Mouse (Mus musculus) midbrain, embryonic 14.5 days (tissue): ENCODE results near the gene Car12. TPM values are rescaled to one million over a fixed set of nuclear protein-coding genes. Genes with fewer than 3 reads are reported as not detected.

Experiments
- ATAC-seq: fragments of 200-750 bp; cut with Nextera tagmentation; 2 replicates; pipeline ENCODE4 v1.8.0; 2017; ENCODE audit warnings: moderate number of reproducible peaks, moderate library complexity; ENCODE audit not compliant: low FRiP score, low TSS enrichment
- DNase-seq: peaks from one replicate; pipeline ENCODE4 v3.0.0-alpha.2; 2015
- H3K27ac ChIP-seq: fragments of 300-500 bp; sonication (generic); replicated peaks from 2 replicates; pipeline ENCODE4 v1.5.1; 2014; ENCODE audit warnings: mild to moderate bottlenecking, low read depth, low read length, moderate library complexity
- H3K27me3 ChIP-seq: fragments of 300-500 bp; sonication (generic); 2 replicates; pipeline ENCODE4 v1.6.1; 2014; ENCODE audit warnings: low read length, control low read depth, mixed read lengths; ENCODE audit not compliant: control insufficient read depth, insufficient read depth
- H3K36me3 ChIP-seq: fragments of 300-500 bp; sonication (generic); 2 replicates; pipeline ENCODE4 v1.6.1; 2014; ENCODE audit warnings: low read length, control low read depth; ENCODE audit not compliant: control insufficient read depth, insufficient read depth
- H3K4me1 ChIP-seq: fragments of 300-500 bp; sonication (generic); 2 replicates; pipeline ENCODE4 v1.6.1; 2014; ENCODE audit warnings: mild to moderate bottlenecking, antibody characterized with exemption, low read length, control low read depth; ENCODE audit not compliant: control insufficient read depth, insufficient read depth
- H3K4me2 ChIP-seq: fragments of 300-500 bp; sonication (generic); 2 replicates; pipeline ENCODE4 v1.6.1; 2014; ENCODE audit warnings: mild to moderate bottlenecking, low read length, moderate library complexity
- H3K4me3 ChIP-seq: fragments of 300-500 bp; sonication (generic); replicated peaks from 2 replicates; pipeline ENCODE4 v1.5.1; 2014; ENCODE audit warnings: low read depth, low read length
- H3K9ac ChIP-seq: fragments of 300-500 bp; sonication (generic); replicated peaks from 2 replicates; pipeline ENCODE4 v1.6.1; 2014; ENCODE audit warnings: mild to moderate bottlenecking, low read length, moderate library complexity
- H3K9me3 ChIP-seq: fragments of 300-500 bp; sonication (generic); 2 replicates; pipeline ENCODE4 v1.6.1; 2016; ENCODE audit warnings: low read length, control low read depth, mixed read lengths; ENCODE audit not compliant: control insufficient read depth
- WGBS: fragments of 180-500 bp; shearing (Covaris S2); extraction: QIAGEN DNeasy Blood & Tissue Kit; methylation state at CpG from one replicate; pipeline ENCODE4 v1.1.7; 2014; 5-methylcytosine and 5-hydroxymethylcytosine counted together
- polyA plus RNA-seq: library from polyadenylated mRNA; unstranded; fragments of >200 nt; fragmentation: Nextera tagmentation; extraction: Ambion mirVana; gene quantifications from 2 replicates; pipeline ENCODE4 v1.2.1, GENCODE M21; 2014

Car12 gene
- polyA plus RNA-seq = 0.07 and 0.62 TPM in 2 replicates

DNA sequence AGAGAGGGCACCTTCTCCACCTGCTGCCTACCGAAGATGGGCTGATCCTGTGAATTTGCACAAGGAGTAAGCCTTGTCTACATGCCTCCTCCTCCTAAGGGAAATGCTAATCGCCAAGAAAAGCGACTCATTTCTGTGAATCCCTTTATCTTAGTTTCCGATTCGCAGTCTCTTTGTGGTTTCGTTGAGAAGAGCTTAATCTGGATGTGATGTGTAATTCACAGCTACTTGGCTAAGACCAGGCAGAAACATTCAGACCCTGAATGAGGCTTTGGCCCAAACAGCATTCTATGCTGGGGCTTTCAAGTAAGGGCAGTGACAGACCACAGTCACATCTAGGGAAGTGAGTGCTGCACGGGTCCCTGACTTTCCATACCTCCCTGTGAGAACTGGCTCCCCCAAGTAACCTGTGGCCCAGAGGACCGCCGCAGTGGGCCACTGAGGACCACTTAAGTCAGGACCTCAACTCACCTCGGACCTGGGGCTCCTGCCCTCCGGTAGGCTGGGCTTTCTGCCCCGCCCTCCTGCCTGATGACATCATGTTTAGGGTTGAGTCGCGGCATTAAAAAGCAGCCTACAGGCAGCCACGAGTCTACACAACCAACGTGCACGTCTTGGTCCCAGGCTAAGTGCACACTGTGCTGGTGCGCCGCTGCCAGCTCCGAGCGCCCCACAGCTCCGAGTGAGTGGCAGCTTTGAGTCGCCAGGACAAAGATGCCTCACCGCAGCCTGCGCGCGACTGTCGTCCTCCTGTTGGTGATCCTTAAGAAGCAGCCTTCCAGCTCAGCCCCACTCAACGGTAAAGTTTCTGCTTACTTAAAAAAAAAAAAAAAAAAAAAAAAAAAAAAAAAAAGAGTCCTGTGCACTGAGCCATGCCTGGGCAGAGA, at the start of gene Car12:
Gene Car12, plus strand, starts transcription at position 552 of the 887 bp plus-strand sequence.
- 11% methylated on average over 29 of the region's 29 CpGs for WGBS
- Histone ChIP-seq H3K4me3 (peak within 1 kb of the TSS; percentile 34), H3K4me2 (peak within 1 kb of the TSS; percentile 57), H3K9me3 (no peaks in the 10 kb centered on the region), H3K27ac (no peak within 1 kb of the TSS), H3K27me3 (peaks cover 11% of the 10 kb centered on the region; the same call in 1 of the 2 replicates), H3K4me1 (peaks cover 12% of the 10 kb centered on the region), H3K36me3 (no peaks in the 10 kb centered on the region), H3K9ac (no peak within 1 kb of the TSS; the same call in 1 of the 2 replicates)
- ATAC-seq (no peak), DNase-seq (peak; percentile 65)

DNA sequence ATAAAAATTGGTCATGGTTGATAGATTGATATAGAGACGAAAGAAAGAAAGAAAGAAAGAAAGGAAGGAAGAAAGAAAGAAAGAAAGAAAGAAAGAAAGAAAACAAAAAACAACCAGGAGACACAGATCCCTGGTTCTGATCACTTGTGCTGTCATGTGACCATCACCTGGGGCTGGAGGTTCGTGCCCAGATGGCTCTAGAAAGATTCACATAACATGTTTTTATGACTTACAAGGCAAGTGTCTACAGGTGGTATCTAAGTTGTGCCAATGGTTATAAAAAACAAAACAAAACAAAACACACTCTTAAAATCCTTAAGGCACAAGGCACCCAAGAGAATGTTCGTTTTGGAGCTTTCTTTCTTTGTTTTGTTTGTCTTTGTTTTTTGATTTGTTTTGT, 49.7 kb upstream of the Car12 start:
- no peak for DNase-seq
- Histone ChIP-seq H3K9me3 (no peaks in the 10 kb centered on the region; the same call in 1 of the 2 replicates), H3K27me3 (no peaks in the 10 kb centered on the region), H3K9ac (no peak overlapping the region), H3K27ac (no peak overlapping the region), H3K4me2 (no peak overlapping the region), H3K4me1 (no peaks in the 10 kb centered on the region), H3K4me3 (no peak overlapping the region), H3K36me3 (no peaks in the 10 kb centered on the region)
- no peak for ATAC-seq
- 83% methylated on average over 3 of the region's 3 CpGs for WGBS

- no peak for ATAC-seq
- Histone ChIP-seq H3K4me3 (no peak overlapping the region), H3K9me3 (no peaks in the 10 kb centered on the region; the same call in 1 of the 2 replicates), H3K4me2 (no peak overlapping the region), H3K4me1 (no peaks in the 10 kb centered on the region), H3K9ac (no peak overlapping the region), H3K36me3 (no peaks in the 10 kb centered on the region), H3K27ac (no peak overlapping the region), H3K27me3 (no peaks in the 10 kb centered on the region)
- no peak for DNase-seq
- WGBS = 88% methylated on average over 7 of the region's 7 CpGs
These were observed 48.9 kb upstream of the Car12 start for GRCm38 (mm10) chr9:66664561-66664960.

- Histone ChIP-seq H3K9ac (no peak overlapping the region), H3K4me3 (no peak overlapping the region), H3K27me3 (no peaks in the 10 kb centered on the region), H3K36me3 (no peaks in the 10 kb centered on the region), H3K9me3 (no peaks in the 10 kb centered on the region; the same call in 1 of the 2 replicates), H3K4me2 (no peak overlapping the region), H3K4me1 (no peaks in the 10 kb centered on the region), H3K27ac (no peak overlapping the region)
- DNase-seq = no peak
- ATAC-seq = no peak
- 89% methylated on average over 3 of the region's 3 CpGs for WGBS
These were observed 47.3 kb upstream of the Car12 start for GRCm38 (mm10) chr9:66666153-66666552.

GRCm38 (mm10) chr9:66667046-66667445, 46.4 kb upstream of the Car12 start:
- Histone ChIP-seq H3K27me3 (no peaks in the 10 kb centered on the region), H3K27ac (no peak overlapping the region), H3K9me3 (no peaks in the 10 kb centered on the region; the same call in 1 of the 2 replicates), H3K9ac (no peak overlapping the region), H3K4me1 (no peaks in the 10 kb centered on the region), H3K4me2 (no peak overlapping the region), H3K36me3 (no peaks in the 10 kb centered on the region), H3K4me3 (no peak overlapping the region)
- 88% methylated on average over 6 of the region's 6 CpGs for WGBS
- no peak for DNase-seq
- no peak for ATAC-seq

DNA sequence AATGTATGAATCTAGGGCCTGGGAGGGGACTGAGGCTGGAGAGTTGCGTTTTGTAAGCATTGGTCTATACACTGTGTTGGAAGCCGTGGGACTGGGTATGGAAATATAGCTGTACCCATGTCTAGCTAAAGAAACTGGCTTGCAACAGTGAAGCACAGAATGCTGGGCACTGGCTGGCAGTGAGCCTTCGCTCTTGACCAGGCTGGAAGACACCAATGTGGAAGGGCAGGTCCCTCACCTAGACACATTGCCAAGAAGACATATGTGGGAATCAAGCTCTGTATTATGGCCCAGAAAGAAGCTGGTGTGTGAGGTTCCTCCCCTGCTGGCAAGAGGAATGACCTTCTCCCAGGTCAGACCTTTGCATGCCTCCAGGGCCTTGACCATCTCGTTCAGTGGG, 45.6 kb upstream of the Car12 start:
- no peak for ATAC-seq

DNA sequence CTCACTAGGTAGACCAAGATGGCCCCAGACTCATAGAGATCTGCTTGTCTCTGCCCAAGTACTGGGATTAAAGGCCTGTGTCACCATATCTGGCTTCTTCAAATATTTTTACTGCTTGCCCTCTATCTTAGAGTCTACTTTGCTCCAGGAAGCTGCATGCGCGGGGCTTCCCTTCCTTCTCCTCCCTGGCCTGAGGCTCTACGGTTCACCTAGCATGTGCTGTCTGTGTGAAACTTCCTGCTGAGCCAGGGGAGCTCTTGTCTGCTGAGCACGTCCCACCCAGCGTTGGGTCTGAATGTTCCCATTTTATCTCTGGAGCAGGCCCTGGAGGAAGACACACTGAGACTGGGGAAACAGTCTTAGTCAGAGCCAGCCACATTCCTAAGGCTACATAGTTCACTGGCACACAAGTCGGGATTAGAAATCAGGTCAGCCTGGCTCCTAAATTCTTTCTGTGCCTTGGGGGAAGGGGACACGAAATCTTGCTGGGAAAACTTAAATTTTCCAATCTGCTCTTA, 43.9 kb upstream of the Car12 start:
- H3K9ac ChIP-seq = no peak overlapping the region
- H3K9me3 ChIP-seq = no peaks in the 10 kb centered on the region
- H3K27ac ChIP-seq = no peak overlapping the region
- no peak overlapping the region for H3K4me2 ChIP-seq
- no peak overlapping the region for H3K4me3 ChIP-seq
- DNase-seq = no peak
- WGBS = 63% methylated on average over 7 of the region's 7 CpGs
- no peak for ATAC-seq
- H3K4me1 ChIP-seq = no peaks in the 10 kb centered on the region
- no peaks in the 10 kb centered on the region for H3K27me3 ChIP-seq
- H3K36me3 ChIP-seq = no peaks in the 10 kb centered on the region

More for the DNA sequence above, 45.6 kb upstream of the Car12 start:
- Histone ChIP-seq H3K9ac (no peak overlapping the region), H3K4me2 (no peak overlapping the region), H3K36me3 (no peaks in the 10 kb centered on the region), H3K9me3 (no peaks in the 10 kb centered on the region; the same call in 1 of the 2 replicates), H3K27me3 (no peaks in the 10 kb centered on the region), H3K27ac (no peak overlapping the region), H3K4me1 (no peaks in the 10 kb centered on the region), H3K4me3 (no peak overlapping the region)
- DNase-seq = no peak
- WGBS = 85% methylated on average over 4 of the region's 4 CpGs

GRCm38 (mm10) chr9:66673771-66674170, 39.7 kb upstream of the Car12 start:
- H3K4me3 ChIP-seq = no peak overlapping the region
- ATAC-seq = no peak
- no peak for DNase-seq
- no peaks in the 10 kb centered on the region for H3K36me3 ChIP-seq
- H3K4me2 ChIP-seq = no peak overlapping the region
- no peaks in the 10 kb centered on the region for H3K9me3 ChIP-seq
- 79% methylated on average over 2 of the region's 2 CpGs for WGBS
- no peak overlapping the region for H3K27ac ChIP-seq
- no peak overlapping the region for H3K9ac ChIP-seq
- no peaks in the 10 kb centered on the region for H3K27me3 ChIP-seq
- H3K4me1 ChIP-seq = no peaks in the 10 kb centered on the region
